Mouse (Mus musculus) gastrocnemius, postnatal 4 days (tissue): ENCODE results near the gene Utp14a. TPM values are rescaled to one million over a fixed set of nuclear protein-coding genes. Genes with fewer than 3 reads are reported as not detected.

Source experiments
- DNase-seq, 2 experiments: peaks; one replicate each; pipeline ENCODE4 v3.0.0; 2021 to 2022; ENCODE audit warnings: low spot score in 2 of 2, mixed read lengths in 2 of 2
- total RNA-seq, 2 experiments: library from RNA; stranded (reverse); gene quantifications; 2 replicates each; pipeline ENCODE4 v1.2.3; 2021

Utp14a gene
- total RNA-seq, 2 experiments from 2014 or later, result 19.2 to 19.5 TPM

DNA sequence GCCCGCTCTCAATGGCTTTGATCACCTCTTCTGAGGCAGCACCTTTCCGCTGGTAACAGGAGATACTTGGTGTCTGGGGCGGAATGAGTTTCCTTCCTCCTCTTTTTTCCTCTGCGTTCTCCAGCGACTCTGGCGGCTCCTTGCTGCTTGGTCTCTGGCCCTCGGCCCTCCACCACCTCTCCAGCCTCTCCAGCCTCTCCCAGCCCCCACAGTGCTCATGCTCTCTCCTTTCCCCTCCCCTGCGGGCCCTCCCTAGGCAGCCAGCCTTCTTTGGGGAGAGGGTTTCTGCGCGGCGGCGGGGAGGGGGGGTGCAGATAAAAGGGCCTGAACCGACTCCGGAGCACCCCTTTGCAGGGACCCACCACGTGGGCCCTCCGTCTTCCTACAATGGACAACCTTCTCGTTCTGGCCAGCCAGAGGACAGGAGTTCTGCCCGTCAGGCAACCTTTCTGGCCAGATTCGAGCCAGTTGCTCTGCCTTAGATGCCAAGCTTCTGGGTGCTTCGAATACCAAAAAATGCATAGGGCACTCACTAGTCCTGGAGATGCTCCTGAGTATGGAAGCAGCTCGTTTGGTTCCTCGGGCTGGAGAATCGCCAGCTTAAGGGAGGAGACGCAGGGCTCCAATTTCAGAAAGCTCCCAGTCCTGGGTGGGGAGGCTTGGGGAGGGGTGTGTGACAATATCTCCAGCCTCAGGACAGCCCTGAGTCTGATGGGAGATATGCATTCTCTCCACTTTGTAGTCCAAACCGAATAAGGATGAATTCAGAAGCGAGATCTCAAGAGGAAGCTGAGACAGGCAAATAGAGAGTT, 54.2 kb downstream of the Utp14a start:
- DNase-seq, result peak in 1 of 2 experiments; percentile 12

DNA sequence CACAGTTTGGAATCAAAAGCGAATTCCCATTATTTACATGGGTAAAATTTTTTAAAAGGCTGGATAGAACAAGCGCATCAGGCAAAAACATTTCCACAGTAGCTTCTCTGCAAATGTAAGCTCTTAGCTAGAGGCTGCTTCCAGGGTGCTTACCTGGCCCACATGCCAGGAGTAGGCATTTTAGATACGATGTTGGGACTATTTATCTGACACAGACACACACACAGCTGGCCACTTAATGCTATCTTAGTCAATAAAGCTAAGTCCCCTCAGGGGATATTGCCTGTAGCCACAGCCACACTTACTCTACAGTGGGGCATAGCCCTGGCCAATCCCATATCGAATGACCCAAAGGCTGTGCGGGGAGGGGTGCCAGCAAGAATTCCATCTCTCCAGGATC, 55.1 kb downstream of the Utp14a start:
- DNase-seq, result no peak

DNA sequence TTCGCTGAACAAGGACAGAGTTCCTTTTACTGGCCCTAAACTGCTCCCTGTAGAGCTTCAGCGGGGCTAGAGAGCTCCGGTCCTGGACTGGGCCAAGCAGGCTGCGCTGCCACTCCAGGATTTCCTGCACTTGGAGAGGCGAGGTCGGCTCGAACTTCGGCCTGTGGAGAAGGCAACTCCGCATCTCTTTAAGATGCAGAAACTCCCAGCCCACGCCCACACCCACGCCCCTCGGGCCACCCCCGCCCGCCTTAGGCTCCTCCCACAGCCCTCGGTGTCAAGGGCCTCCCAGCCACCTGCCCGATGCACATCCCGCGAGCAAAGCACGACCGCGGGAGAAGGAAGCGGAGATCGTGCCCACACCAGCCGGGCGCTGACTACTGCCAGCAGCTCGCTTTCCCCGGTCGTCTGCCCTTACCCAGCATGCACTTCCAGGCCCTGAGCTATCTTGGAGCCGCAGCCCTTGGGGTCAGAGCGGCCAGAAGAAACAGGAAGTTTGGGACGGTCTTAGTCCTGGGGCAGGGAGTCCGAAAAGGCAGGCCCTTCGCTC, 57.9 kb downstream of the Utp14a start:
- DNase-seq, result peak; percentile 60 to 78

DNA sequence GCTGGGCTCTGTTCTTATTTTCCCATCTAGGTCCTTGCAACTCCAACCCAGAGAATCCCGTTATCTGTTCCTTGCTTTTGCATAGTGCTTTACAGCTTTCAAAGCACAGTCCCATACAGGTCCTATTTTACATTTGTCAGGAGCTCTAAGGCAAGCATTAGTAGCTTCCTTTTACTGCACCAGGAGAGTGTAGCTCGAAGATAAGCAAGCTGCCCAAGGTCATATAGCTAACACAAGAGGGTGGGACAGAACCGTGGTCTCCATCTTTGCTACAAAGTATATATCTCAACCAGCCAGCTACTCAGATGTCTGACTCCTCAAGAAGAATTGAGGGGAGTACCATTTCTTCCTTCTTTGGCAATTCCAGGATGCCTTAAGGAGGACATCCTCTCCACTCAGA, 60.8 kb downstream of the Utp14a start:
- no peak for DNase-seq

DNA sequence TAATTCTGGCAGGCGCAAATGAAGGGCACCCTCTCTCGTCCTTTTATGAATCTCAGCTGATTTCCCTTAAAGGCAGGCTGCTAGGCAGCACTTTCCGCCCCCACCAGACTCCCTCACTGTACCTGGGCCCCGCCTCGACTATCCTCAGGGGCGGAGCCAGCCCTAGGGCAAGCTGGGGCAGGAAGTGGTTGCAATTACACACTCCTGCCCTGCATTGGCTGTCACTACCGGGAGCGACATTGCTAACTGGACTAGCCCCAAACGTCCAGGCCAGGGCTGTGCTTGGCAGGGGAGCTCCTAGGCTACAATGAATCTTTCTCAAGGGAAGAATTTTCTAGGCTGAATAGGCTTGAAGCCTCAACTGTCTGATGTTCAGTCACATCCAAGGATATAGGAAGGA, 61.5 kb downstream of the Utp14a start:
- no peak for DNase-seq

Other genes starting within 250 kb of the Utp14a start
- gene Apln, start 222.0 kb upstream of the Utp14a start, total RNA-seq, result 10 to 100 TPM; 34.6 to 38.0 TPM
- gene Xpnpep2, start 148.1 kb upstream of the Utp14a start, total RNA-seq, result 1 to 10 TPM; 1.5 to 4.0 TPM
- 1 to 10 TPM; 1.5 to 1.8 TPM for gene Sash3, start 110.4 kb upstream of the Utp14a start, total RNA-seq
- 10 to 100 TPM; 19.7 to 21.4 TPM for gene Zdhhc9, start 48.0 kb upstream of the Utp14a start, total RNA-seq
- 10 to 100 TPM; 11.1 to 11.2 TPM for gene Bcorl1, start 84.5 kb downstream of the Utp14a start, total RNA-seq
- gene Elf4, start 206.3 kb downstream of the Utp14a start, total RNA-seq, result 10 to 100 TPM; 19.2 to 19.5 TPM